Mouse (Mus musculus) midbrain, postnatal 0 days (tissue): Measurements from ENCODE around the gene C1qtnf6. TPM values are rescaled to one million over a fixed set of nuclear protein-coding genes. Genes with fewer than 3 reads are reported as not detected.
A peak's percentile ranks its signal among the peaks of the same experiment; 100 is the strongest.

Experiments
- ATAC-seq: fragments of 200-750 bp; cut with Nextera tagmentation; 2 replicates; pipeline ENCODE4 v1.8.0; 2017; ENCODE audit warnings: moderate number of reproducible peaks, mild to moderate bottlenecking, moderate TSS enrichment, moderate library complexity; ENCODE audit not compliant: low FRiP score
- DNase-seq: peaks from one replicate; pipeline ENCODE4 v3.0.0-alpha.2; 2015; ENCODE audit warnings: low spot score
- H3K27ac ChIP-seq: fragments of 300-500 bp; sonication (generic); 2 replicates; pipeline ENCODE4 v1.5.1; 2014; ENCODE audit warnings: low read depth, mild to moderate bottlenecking, low read length, mixed read lengths
- H3K27me3 ChIP-seq: fragments of 300-500 bp; sonication (generic); 2 replicates; pipeline ENCODE4 v1.6.1; 2014; ENCODE audit warnings: low read length, control low read depth, mixed read lengths; ENCODE audit not compliant: insufficient read depth
- H3K36me3 ChIP-seq: fragments of 300-500 bp; sonication (generic); 2 replicates; pipeline ENCODE4 v1.6.1; 2014; ENCODE audit warnings: low read length, control low read depth, mixed read lengths; ENCODE audit not compliant: insufficient read depth
- H3K4me1 ChIP-seq: fragments of 300-500 bp; sonication (generic); 2 replicates; pipeline ENCODE4 v1.6.1; 2014; ENCODE audit warnings: mild to moderate bottlenecking, control low read depth, antibody characterized with exemption, low read length, mixed read lengths; ENCODE audit not compliant: insufficient read depth
- H3K4me2 ChIP-seq: fragments of 300-500 bp; sonication (generic); 2 replicates; pipeline ENCODE4 v1.6.1; 2014; ENCODE audit warnings: low read depth, mild to moderate bottlenecking, low read length, mixed read lengths; ENCODE audit not compliant: poor library complexity, severe bottlenecking
- H3K4me3 ChIP-seq: fragments of 300-500 bp; sonication (generic); 2 replicates; pipeline ENCODE4 v1.5.1; 2014; ENCODE audit warnings: low read depth, mild to moderate bottlenecking, low read length, moderate library complexity
- H3K9ac ChIP-seq: fragments of 300-500 bp; sonication (generic); replicated peaks from 2 replicates; pipeline ENCODE4 v1.6.1; 2014; ENCODE audit warnings: mild to moderate bottlenecking, low read length, moderate library complexity, mixed read lengths; ENCODE audit not compliant: poor library complexity, severe bottlenecking
- H3K9me3 ChIP-seq: fragments of 300-500 bp; sonication (generic); 2 replicates; pipeline ENCODE4 v1.6.1; 2016; ENCODE audit warnings: low read length, control low read depth
- CTCF ChIP-seq: IDR thresholded peaks from 2 replicates; pipeline ENCODE4 v1.5.1; 2016; ENCODE audit warnings: antibody characterized with exemption, mild to moderate bottlenecking
- WGBS: fragments of 180-500 bp; shearing (Covaris S2); extraction: QIAGEN DNeasy Blood & Tissue Kit; methylation state at CpG from one replicate; pipeline ENCODE4 v1.1.7; 2014; 5-methylcytosine and 5-hydroxymethylcytosine counted together
- polyA plus RNA-seq: library from polyadenylated mRNA; unstranded; fragments of >200 nt; fragmentation: Nextera tagmentation; extraction: Ambion mirVana; gene quantifications from 2 replicates; pipeline ENCODE4 v1.2.1, GENCODE M21; 2015
- total RNA-seq: library from RNA; depleted of rRNA; stranded (reverse); fragments of >200 nt; gene quantifications from 2 replicates; pipeline ENCODE4 v1.2.3, GENCODE M21; 2014

C1qtnf6 gene
- total and polyA plus RNA-seq, 2 experiments from 2014 or later, result 2.4 to 8.6 TPM

- no peak overlapping the region for H3K4me2 ChIP-seq
- ATAC-seq (no peak), DNase-seq (no peak)
- WGBS, result 66% methylated on average over 10 of the region's 10 CpGs
- H3K9me3 ChIP-seq, result peaks cover 4% of the 10 kb centered on the region; the same call in 1 of the 2 replicates
- H3K9ac ChIP-seq, result no peak overlapping the region
- no peaks in the 10 kb centered on the region for H3K4me1 ChIP-seq
- no peaks in the 10 kb centered on the region for H3K27me3 ChIP-seq
- no peak overlapping the region for H3K27ac ChIP-seq
- no peaks in the 10 kb centered on the region for H3K36me3 ChIP-seq
- TF ChIP-seq CTCF, result no peak
- H3K4me3 ChIP-seq, result no peak overlapping the region
Observed at GRCm38 (mm10) chr15:78557693-78558535, 26.7 kb upstream of the C1qtnf6 start.

- peaks cover 9% of the 10 kb centered on the region; the same call in 1 of the 2 replicates for H3K9me3 ChIP-seq
- H3K4me3 ChIP-seq, result no peak overlapping the region
- H3K9ac ChIP-seq, result no peak overlapping the region
- DNase-seq (no peak), ATAC-seq (no peak)
- TF ChIP-seq CTCF, result 0 out of 2 replicates have a peak, but pooled peaks have one; percentile 26
- H3K27me3 ChIP-seq, result no peaks in the 10 kb centered on the region
- H3K27ac ChIP-seq, result no peak overlapping the region
- no peak overlapping the region for H3K4me2 ChIP-seq
- whole genome bisulfite sequencing, result 69% methylated on average over 25 of the region's 25 CpGs
- no peaks in the 10 kb centered on the region for H3K36me3 ChIP-seq
- no peaks in the 10 kb centered on the region for H3K4me1 ChIP-seq
Observed at GRCm38 (mm10) chr15:78554545-78555313, 23.5 kb upstream of the C1qtnf6 start.

- Histone ChIP-seq H3K27me3 (no peaks in the 10 kb centered on the region), H3K27ac (no peak overlapping the region), H3K4me2 (no peak overlapping the region), H3K9ac (no peak overlapping the region), H3K4me1 (0 out of 2 replicates have a peak, but pooled peaks cover 4% of the 10 kb centered on the region), H3K4me3 (no peak overlapping the region), H3K36me3 (no peaks in the 10 kb centered on the region), H3K9me3 (peaks cover 9% of the 10 kb centered on the region; the same call in 1 of the 2 replicates)
- TF ChIP-seq CTCF, result no peak
- ATAC-seq (no peak), DNase-seq (no peak)
- WGBS, result 77% methylated on average over 4 of the region's 4 CpGs
Observed at GRCm38 (mm10) chr15:78549189-78549734, 18.0 kb upstream of the C1qtnf6 start.

- ATAC-seq, result no peak
- peaks cover 9% of the 10 kb centered on the region; the same call in 1 of the 2 replicates for H3K9me3 ChIP-seq
- 0 out of 2 replicates have a peak, but pooled peaks cover 4% of the 10 kb centered on the region for H3K4me1 ChIP-seq
Observed at GRCm38 (mm10) chr15:78548711-78549110, 17.5 kb upstream of the C1qtnf6 start.

GRCm38 (mm10) chr15:78548336-78548665 lies 17.1 kb upstream of the C1qtnf6 start:
- Histone ChIP-seq H3K9ac (0 out of 2 replicates have a peak overlapping the region, but pooled peaks have one; percentile 29), H3K27me3 (no peaks in the 10 kb centered on the region), H3K4me2 (no peak overlapping the region), H3K4me1 (0 out of 2 replicates have a peak, but pooled peaks cover 4% of the 10 kb centered on the region), H3K36me3 (no peaks in the 10 kb centered on the region), H3K27ac (no peak overlapping the region), H3K9me3 (peaks cover 9% of the 10 kb centered on the region; the same call in 1 of the 2 replicates), H3K4me3 (no peak overlapping the region)
- DNase-seq (no peak), ATAC-seq (no peak)
- 43% methylated on average over 3 of the region's 3 CpGs for WGBS
- TF ChIP-seq CTCF, result no peak

More at GRCm38 (mm10) chr15:78548711-78549110, 17.5 kb upstream of the C1qtnf6 start:
- Histone ChIP-seq H3K9ac (no peak overlapping the region), H3K36me3 (no peaks in the 10 kb centered on the region), H3K27ac (no peak overlapping the region), H3K4me2 (no peak overlapping the region), H3K27me3 (no peaks in the 10 kb centered on the region), H3K4me3 (no peak overlapping the region)
- DNase-seq, result no peak
- 73% methylated on average over 8 of the region's 8 CpGs for WGBS
- TF ChIP-seq CTCF, result no peak
